Mouse (Mus musculus): Measurements from ENCODE around the gene Rec114. TPM values are rescaled to one million over a fixed set of nuclear protein-coding genes. Genes with fewer than 3 reads are reported as not detected.

The Rec114 gene
- polyA plus RNA-seq (2014; fragmentation: Illumina TruSeq; extraction: RNeasy Lipid Tissue Mini Kit (QIAGEN cat#74804); ENCODE audit: insufficient read depth, low read depth, low replicate concordance) = 0.99 TPM

GRCm38 (mm10) chr9:58743702-58744248 lies at the start of gene Rec114:
Gene Rec114, minus strand, starts transcription at chr9:58743964.

Other genes with a start within 250 kb of the Rec114 start
- 1.7 TPM for gene Cd276, start 188.5 kb downstream of the Rec114 start, polyA plus RNA-seq (2014; fragmentation: Illumina TruSeq; extraction: RNeasy Lipid Tissue Mini Kit (QIAGEN cat#74804); ENCODE audit: insufficient read depth, low read depth, low replicate concordance)
- gene Nptn, start 161.7 kb downstream of the Rec114 start, polyA plus RNA-seq (2014; fragmentation: Illumina TruSeq; extraction: RNeasy Lipid Tissue Mini Kit (QIAGEN cat#74804); ENCODE audit: insufficient read depth, low read depth, low replicate concordance) = 156 TPM
- gene Hcn4, start 79.4 kb upstream of the Rec114 start, polyA plus RNA-seq (2014; fragmentation: Illumina TruSeq; extraction: RNeasy Lipid Tissue Mini Kit (QIAGEN cat#74804); ENCODE audit: insufficient read depth, low read depth, low replicate concordance) = 0.11 TPM

All from lung, adult 10 weeks (tissue).